Mouse (Mus musculus) liver, adult 2 months (tissue): ENCODE data around the gene Chmp3. TPM values are rescaled to one million over a fixed set of nuclear protein-coding genes. Genes with fewer than 3 reads are reported as not detected.

ENCODE experiments used
- DNase-seq: peaks from one replicate; pipeline ENCODE4 v3.0.0-alpha.2; 2011; ENCODE audit warnings: low read depth, low spot score; ENCODE audit errors: extremely low read depth
- H3K27ac ChIP-seq: fragments of 200-500 bp; replicated peaks from 2 replicates; pipeline ENCODE4 v1.5.1; 2012; ENCODE audit warnings: low read depth, mild to moderate bottlenecking, control low read depth, inconsistent platforms, low read length; ENCODE audit not compliant: insufficient read depth
- H3K27me3 ChIP-seq: fragments of 200-500 bp; 2 replicates; pipeline ENCODE4 v1.6.1; 2012; ENCODE audit warnings: mild to moderate bottlenecking, moderate library complexity, low read length, inconsistent platforms; ENCODE audit not compliant: control insufficient read depth, insufficient read depth
- H3K36me3 ChIP-seq: fragments of 200-500 bp; 2 replicates; pipeline ENCODE4 v1.6.1; 2012; ENCODE audit warnings: low read length, inconsistent platforms; ENCODE audit not compliant: control insufficient read depth, insufficient read depth
- H3K4me1 ChIP-seq: fragments of 200-500 bp; 2 replicates; pipeline ENCODE4 v1.6.1; 2011; ENCODE audit warnings: low read length; ENCODE audit not compliant: control insufficient read depth, insufficient read depth
- H3K4me3 ChIP-seq: fragments of 200-500 bp; 2 replicates; pipeline ENCODE4 v1.5.1; 2011; ENCODE audit warnings: low read depth, mild to moderate bottlenecking, control low read depth, low read length, moderate library complexity; ENCODE audit not compliant: insufficient read depth
- H3K79me2 ChIP-seq: fragments of 200-500 bp; 2 replicates; pipeline ENCODE4 v1.6.1; 2012; ENCODE audit warnings: inconsistent platforms, mild to moderate bottlenecking, low read length, moderate library complexity; ENCODE audit not compliant: control insufficient read depth, insufficient read depth
- H3K9ac ChIP-seq: fragments of 200-500 bp; 2 replicates; pipeline ENCODE4 v1.6.1; 2012; ENCODE audit warnings: low read depth, mild to moderate bottlenecking, control low read depth, inconsistent platforms, low read length
- CTCF ChIP-seq: fragments of 200-500 bp; IDR thresholded peaks from 2 replicates; pipeline ENCODE4 v1.5.1; 2011; ENCODE audit warnings: low read depth, low read length, control low read depth
- POLR2A ChIP-seq: fragments of 200-500 bp; IDR thresholded peaks from 2 replicates; pipeline ENCODE4 v1.6.1; 2011; ENCODE audit warnings: low read length, control low read depth; ENCODE audit not compliant: insufficient read depth; ENCODE audit errors: extremely low read depth
- WGBS: fragments of 180-500 bp; shearing (Covaris S2); methylation state at CpG from one replicate; pipeline ENCODE4 v1.1.7; 2018; 5-methylcytosine and 5-hydroxymethylcytosine counted together
- polyA plus RNA-seq: library from polyadenylated mRNA; depleted of rRNA; stranded (reverse); fragments of >200 nt; gene quantifications from 2 replicates; pipeline ENCODE4 v1.2.3, GENCODE M21; 2012
- total RNA-seq: library from RNA; depleted of rRNA; stranded (reverse); fragments of >200 nt; gene quantifications from 2 replicates; pipeline ENCODE4 v1.2.3, GENCODE M21; 2014

Gene Chmp3
- total and polyA plus RNA-seq, 2 experiments, result 22.9 to 49.6 TPM

DNA sequence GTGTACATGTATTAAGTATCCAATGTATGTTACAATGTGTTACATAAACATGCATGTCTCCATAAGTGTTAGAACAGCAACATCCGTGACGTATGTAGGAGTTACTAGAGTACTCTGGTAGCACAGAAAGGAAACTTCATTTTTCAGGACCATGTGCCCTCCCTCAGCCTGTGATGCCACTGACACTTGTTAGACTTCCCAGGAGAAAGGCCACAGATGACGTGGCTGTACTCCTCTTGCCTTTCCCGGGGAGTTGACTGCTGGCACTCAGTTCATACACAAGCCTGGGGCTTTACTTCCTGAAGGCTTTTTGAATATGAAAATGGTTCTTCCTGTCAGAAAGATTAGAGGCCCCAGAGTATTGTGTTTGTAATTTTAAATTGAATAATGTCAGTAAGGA lies 39.5 kb upstream of the Chmp3 start:
- TF ChIP-seq CTCF, result no peak
- no peak for TF ChIP-seq POLR2A
- Histone ChIP-seq H3K4me1 (peaks cover 30% of the 10 kb centered on the region), H3K27ac (peak overlapping the region; percentile 1; the same call in 1 of the 2 replicates), H3K36me3 (peaks cover 50% of the 10 kb centered on the region), H3K4me3 (no peak overlapping the region), H3K9ac (no peak overlapping the region), H3K27me3 (no peaks in the 10 kb centered on the region), H3K79me2 (peaks cover 9% of the 10 kb centered on the region)
- DNase-seq, result peak; percentile 66
- 43% methylated on average over 4 of the region's 4 CpGs for WGBS

GRCm38 (mm10) chr6:71505671-71506070 lies 37.9 kb upstream of the Chmp3 start:
- Histone ChIP-seq H3K9ac (no peak overlapping the region), H3K27me3 (no peaks in the 10 kb centered on the region), H3K4me3 (peak overlapping the region; percentile 38; the same call in 1 of the 2 replicates), H3K27ac (peak overlapping the region; percentile 74), H3K4me1 (peaks cover 20% of the 10 kb centered on the region), H3K79me2 (peaks cover 10% of the 10 kb centered on the region), H3K36me3 (peaks cover 51% of the 10 kb centered on the region)
- TF ChIP-seq CTCF (no peak), POLR2A (no peak)
- 22% methylated on average over 2 of the region's 2 CpGs for WGBS
- DNase-seq, result peak; percentile 95

DNA sequence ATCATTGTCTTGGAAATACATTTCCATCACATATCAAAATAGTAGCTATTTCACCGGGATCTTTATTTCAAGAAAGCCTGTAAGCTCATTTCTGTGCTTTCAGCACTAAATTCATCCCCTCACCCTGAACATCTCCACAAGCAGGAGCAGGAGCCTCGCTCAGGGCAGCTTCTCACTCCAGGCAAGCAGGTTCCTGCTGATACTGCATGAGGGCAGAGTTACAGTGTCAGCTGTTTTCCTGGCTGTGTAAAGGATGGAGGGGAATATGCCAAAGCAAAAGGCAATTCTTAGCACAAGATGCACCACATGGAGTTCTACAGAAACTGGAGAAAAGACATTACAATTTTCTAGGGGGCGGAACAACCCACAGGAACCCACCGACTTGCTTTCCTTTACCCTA lies 24.1 kb upstream of the Chmp3 start:
- H3K27me3 ChIP-seq, result no peaks in the 10 kb centered on the region
- no peak overlapping the region for H3K9ac ChIP-seq
- H3K4me3 ChIP-seq, result no peak overlapping the region
- no peaks in the 10 kb centered on the region for H3K4me1 ChIP-seq
- WGBS, result 83% methylated on average over 4 of the region's 4 CpGs
- no peaks in the 10 kb centered on the region for H3K79me2 ChIP-seq
- peaks cover 8% of the 10 kb centered on the region; the same call in 1 of the 2 replicates for H3K36me3 ChIP-seq
- no peak for DNase-seq
- TF ChIP-seq CTCF (no peak), POLR2A (no peak)
- H3K27ac ChIP-seq, result no peak overlapping the region

DNA sequence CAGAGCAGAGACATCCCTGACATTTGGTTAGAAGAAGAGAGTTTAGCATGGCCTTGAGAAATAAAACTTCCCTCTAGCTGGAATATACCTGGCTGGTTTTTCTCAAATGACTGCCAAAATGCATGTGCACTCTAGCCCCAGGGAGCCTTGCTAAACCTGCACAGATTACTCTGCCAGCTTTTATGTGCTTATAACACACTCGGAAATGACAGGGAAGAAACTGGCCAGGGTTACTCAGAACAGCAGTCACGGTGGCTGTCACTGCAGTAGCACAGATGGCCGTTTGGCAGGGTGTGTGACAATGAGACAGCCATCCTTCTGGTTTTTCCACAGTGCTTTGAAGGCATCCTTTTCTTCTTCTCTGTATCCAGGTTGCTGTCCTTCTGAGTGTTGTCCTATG lies 18.0 kb upstream of the Chmp3 start:
- no peak for DNase-seq
- H3K4me3 ChIP-seq, result no peak overlapping the region
- WGBS, result 55% methylated on average over 3 of the region's 3 CpGs

GRCm38 (mm10) chr6:71527056-71527455 lies 16.5 kb upstream of the Chmp3 start:
- no peaks in the 10 kb centered on the region for H3K27me3 ChIP-seq
- no peak overlapping the region for H3K4me3 ChIP-seq
- H3K79me2 ChIP-seq, result no peaks in the 10 kb centered on the region
- H3K9ac ChIP-seq, result no peak overlapping the region
- H3K4me1 ChIP-seq, result no peaks in the 10 kb centered on the region
- no peaks in the 10 kb centered on the region for H3K36me3 ChIP-seq
- TF ChIP-seq POLR2A (no peak), CTCF (no peak)
- no peak overlapping the region for H3K27ac ChIP-seq
- WGBS, result 91% methylated on average over 10 of the region's 10 CpGs
- DNase-seq, result no peak

More for the DNA sequence above, 18.0 kb upstream of the Chmp3 start:
- Histone ChIP-seq H3K27ac (no peak overlapping the region), H3K79me2 (no peaks in the 10 kb centered on the region), H3K4me1 (no peaks in the 10 kb centered on the region), H3K36me3 (no peaks in the 10 kb centered on the region), H3K9ac (no peak overlapping the region), H3K27me3 (no peaks in the 10 kb centered on the region)
- no peak for TF ChIP-seq POLR2A
- no peak for TF ChIP-seq CTCF

GRCm38 (mm10) chr6:71527826-71528225 lies 15.8 kb upstream of the Chmp3 start:
- Histone ChIP-seq H3K4me1 (no peaks in the 10 kb centered on the region), H3K27ac (no peak overlapping the region), H3K9ac (no peak overlapping the region), H3K36me3 (no peaks in the 10 kb centered on the region), H3K4me3 (no peak overlapping the region), H3K27me3 (no peaks in the 10 kb centered on the region), H3K79me2 (no peaks in the 10 kb centered on the region)
- DNase-seq, result no peak
- 93% methylated on average over 9 of the region's 9 CpGs for WGBS
- TF ChIP-seq CTCF, result no peak
- TF ChIP-seq POLR2A, result no peak
